Mouse (Mus musculus) hindbrain, embryonic 14.5 days (tissue): ENCODE data around the gene Ppm1f. TPM values are rescaled to one million over a fixed set of nuclear protein-coding genes. Genes with fewer than 3 reads are reported as not detected.
A peak's percentile ranks its signal among the peaks of the same experiment; 100 is the strongest.
"Not testable (repeated sequence)": the region's sequence is repeated elsewhere in the genome, so short reads cannot be mapped to it uniquely, and the experiment has no call there.

Experiments used
- ATAC-seq: fragments of 200-750 bp; cut with Nextera tagmentation; 2 replicates; pipeline ENCODE4 v1.8.0; 2017; ENCODE audit warnings: moderate number of reproducible peaks, mild to moderate bottlenecking, moderate TSS enrichment, moderate library complexity; ENCODE audit not compliant: low FRiP score
- DNase-seq: peaks from one replicate; pipeline ENCODE4 v3.0.0-alpha.2; 2015; ENCODE audit warnings: low spot score
- H3K27ac ChIP-seq: fragments of 300-500 bp; sonication (generic); 2 replicates; pipeline ENCODE4 v1.5.1; 2014; ENCODE audit warnings: mild to moderate bottlenecking, moderate library complexity
- H3K27me3 ChIP-seq: fragments of 300-500 bp; sonication (generic); 2 replicates; pipeline ENCODE4 v1.6.1; 2014; ENCODE audit warnings: mild to moderate bottlenecking, low read length, mixed read lengths; ENCODE audit not compliant: control insufficient read depth, insufficient read depth
- H3K36me3 ChIP-seq: fragments of 300-500 bp; sonication (generic); replicated peaks from 2 replicates; pipeline ENCODE4 v1.6.1; 2014; ENCODE audit not compliant: control insufficient read depth, insufficient read depth
- H3K4me1 ChIP-seq: fragments of 300-500 bp; sonication (generic); replicated peaks from 2 replicates; pipeline ENCODE4 v1.6.1; 2014; ENCODE audit warnings: antibody characterized with exemption, low read length, mixed read lengths; ENCODE audit not compliant: control insufficient read depth, insufficient read depth
- H3K4me2 ChIP-seq: fragments of 300-500 bp; sonication (generic); replicated peaks from 2 replicates; pipeline ENCODE4 v1.6.1; 2014; ENCODE audit warnings: mild to moderate bottlenecking, moderate library complexity
- H3K4me3 ChIP-seq: fragments of 300-500 bp; sonication (generic); replicated peaks from 2 replicates; pipeline ENCODE4 v1.5.1; 2014; ENCODE audit warnings: mild to moderate bottlenecking, low read length
- H3K9ac ChIP-seq: fragments of 300-500 bp; sonication (generic); 2 replicates; pipeline ENCODE4 v1.6.1; 2014
- H3K9me3 ChIP-seq: fragments of 300-500 bp; sonication (generic); 2 replicates; pipeline ENCODE4 v1.6.1; 2016; ENCODE audit warnings: low read length; ENCODE audit not compliant: control insufficient read depth
- WGBS: fragments of 180-500 bp; shearing (Covaris S2); extraction: QIAGEN DNeasy Blood & Tissue Kit; methylation state at CpG from one replicate; pipeline ENCODE4 v1.1.7; 2014; 5-methylcytosine and 5-hydroxymethylcytosine counted together
- polyA plus RNA-seq: library from polyadenylated mRNA; unstranded; fragments of >200 nt; fragmentation: Nextera tagmentation; extraction: Ambion mirVana; gene quantifications from 2 replicates; pipeline ENCODE4 v1.2.1, GENCODE M21; 2014

Gene Ppm1f
- 20.3 and 22.1 TPM in 2 replicates for polyA plus RNA-seq

- peak within 1 kb of the TSS; percentile 87 for H3K4me2 ChIP-seq
These were observed at the start of gene Ppm1f for GRCm38 (mm10) chr16:16896382-16897055. TSS of gene Ppm1f (plus strand) at chr16:16896469.

GRCm38 (mm10) chr16:16849196-16849595 is 47.1 kb upstream of the Ppm1f start:
- Histone ChIP-seq H3K9ac (no peak overlapping the region), H3K4me1 (no peaks in the 10 kb centered on the region), H3K4me2 (no peak overlapping the region), H3K36me3 (no peaks in the 10 kb centered on the region), H3K27me3 (no peaks in the 10 kb centered on the region), H3K27ac (no peak overlapping the region), H3K4me3 (no peak overlapping the region), H3K9me3 (no peaks in the 10 kb centered on the region)
- ATAC-seq (no peak), DNase-seq (no peak)

More at GRCm38 (mm10) chr16:16896382-16897055, at the start of gene Ppm1f:
- Histone ChIP-seq H3K9me3 (no peaks in the 10 kb centered on the region), H3K27me3 (no peaks in the 10 kb centered on the region), H3K27ac (peak within 1 kb of the TSS; percentile 62), H3K36me3 (peaks cover 33% of the 10 kb centered on the region), H3K9ac (peak within 1 kb of the TSS; percentile 68), H3K4me3 (peak within 1 kb of the TSS; percentile 64), H3K4me1 (peaks cover 13% of the 10 kb centered on the region)
- DNase-seq (peak; percentile 97), ATAC-seq (peak; percentile 93)
- under 1% methylated on average over 29 of the region's 29 CpGs for WGBS

GRCm38 (mm10) chr16:16852411-16852810 is 43.9 kb upstream of the Ppm1f start:
- no peak overlapping the region for H3K4me3 ChIP-seq
- no peaks in the 10 kb centered on the region for H3K36me3 ChIP-seq
- WGBS: 87% methylated on average over 3 of the region's 3 CpGs
- no peak overlapping the region for H3K4me2 ChIP-seq
- no peaks in the 10 kb centered on the region for H3K4me1 ChIP-seq
- no peak overlapping the region for H3K27ac ChIP-seq
- ATAC-seq (no peak), DNase-seq (no peak)
- H3K9me3 ChIP-seq: no peaks in the 10 kb centered on the region
- no peak overlapping the region for H3K9ac ChIP-seq
- no peaks in the 10 kb centered on the region for H3K27me3 ChIP-seq

GRCm38 (mm10) chr16:16854836-16855235 is 41.4 kb upstream of the Ppm1f start:
- ATAC-seq: no peak
- Histone ChIP-seq H3K4me1 (no peaks in the 10 kb centered on the region), H3K27ac (no peak overlapping the region), H3K27me3 (no peaks in the 10 kb centered on the region), H3K4me2 (no peak overlapping the region), H3K4me3 (no peak overlapping the region), H3K36me3 (no peaks in the 10 kb centered on the region), H3K9me3 (no peaks in the 10 kb centered on the region), H3K9ac (no peak overlapping the region)
- WGBS: 33% methylated on average over 6 of the region's 6 CpGs
- DNase-seq: no peak

- Histone ChIP-seq H3K27ac (no peak overlapping the region), H3K4me3 (no peak overlapping the region), H3K9me3 (no peaks in the 10 kb centered on the region), H3K4me2 (no peak overlapping the region), H3K36me3 (no peaks in the 10 kb centered on the region), H3K9ac (no peak overlapping the region), H3K27me3 (no peaks in the 10 kb centered on the region), H3K4me1 (no peaks in the 10 kb centered on the region)
- WGBS: 94% methylated on average over 1 of the region's 1 CpGs
- DNase-seq (no peak), ATAC-seq (no peak)
These were observed 40.7 kb upstream of the Ppm1f start for GRCm38 (mm10) chr16:16855541-16855940.

GRCm38 (mm10) chr16:16856054-16856453 is 40.2 kb upstream of the Ppm1f start:
- not testable (repeated sequence) for H3K9me3 ChIP-seq, H3K27me3 ChIP-seq, H3K4me1 ChIP-seq, ATAC-seq, H3K27ac ChIP-seq, H3K4me2 ChIP-seq, H3K4me3 ChIP-seq, H3K9ac ChIP-seq, DNase-seq, H3K36me3 ChIP-seq
- WGBS: 89% methylated on average over 9 of the region's 9 CpGs

- no peak overlapping the region for H3K4me2 ChIP-seq
- H3K9ac ChIP-seq: no peak overlapping the region
- no peak overlapping the region for H3K27ac ChIP-seq
- H3K9me3 ChIP-seq: no peaks in the 10 kb centered on the region
- WGBS: 79% methylated on average over 13 of the region's 13 CpGs
- H3K27me3 ChIP-seq: no peaks in the 10 kb centered on the region
- no peak for ATAC-seq
- no peaks in the 10 kb centered on the region for H3K36me3 ChIP-seq
- DNase-seq: no peak
- H3K4me1 ChIP-seq: no peaks in the 10 kb centered on the region
- H3K4me3 ChIP-seq: no peak overlapping the region
These were observed 39.4 kb upstream of the Ppm1f start for GRCm38 (mm10) chr16:16856731-16857476.

- Histone ChIP-seq H3K4me1 (no peaks in the 10 kb centered on the region), H3K9me3 (no peaks in the 10 kb centered on the region), H3K9ac (no peak overlapping the region), H3K27me3 (no peaks in the 10 kb centered on the region), H3K4me3 (no peak overlapping the region), H3K36me3 (no peaks in the 10 kb centered on the region), H3K27ac (no peak overlapping the region), H3K4me2 (no peak overlapping the region)
- DNase-seq (peak; percentile 0), ATAC-seq (no peak)
- WGBS: 84% methylated on average over 3 of the region's 3 CpGs
These were observed 34.0 kb upstream of the Ppm1f start for GRCm38 (mm10) chr16:16862288-16862687.

GRCm38 (mm10) chr16:16863978-16864377 is 32.3 kb upstream of the Ppm1f start, which contains the start of gene Igll1:
TSS of gene Igll1 (minus strand) at chr16:16863985.
- H3K27me3 ChIP-seq: no peaks in the 10 kb centered on the region
- WGBS: 78% methylated on average over 2 of the region's 2 CpGs
- no peak for DNase-seq
- no peak within 1 kb of the TSS for H3K27ac ChIP-seq
- H3K4me2 ChIP-seq: no peak within 1 kb of the TSS
- H3K4me3 ChIP-seq: no peak within 1 kb of the TSS
- H3K4me1 ChIP-seq: no peaks in the 10 kb centered on the region
- H3K9ac ChIP-seq: no peak within 1 kb of the TSS
- ATAC-seq: no peak
- H3K9me3 ChIP-seq: no peaks in the 10 kb centered on the region
- no peaks in the 10 kb centered on the region for H3K36me3 ChIP-seq
